Mouse (Mus musculus) intestine, embryonic 15.5 days (tissue): ENCODE measurements around the gene BC061212. TPM values are rescaled to one million over a fixed set of nuclear protein-coding genes. Genes with fewer than 3 reads are reported as not detected.
"Not testable (repeated sequence)": the region's sequence is repeated elsewhere in the genome, so short reads cannot be mapped to it uniquely, and the experiment has no call there.

Experiments used
- ATAC-seq: fragments of 200-750 bp; cut with Nextera tagmentation; 2 replicates; pipeline ENCODE4 v1.8.0; 2017; ENCODE audit warnings: moderate TSS enrichment, moderate library complexity
- H3K27ac ChIP-seq: fragments of 300-500 bp; sonication (generic); 2 replicates; pipeline ENCODE4 v1.5.1; 2015; ENCODE audit warnings: mild to moderate bottlenecking, inconsistent platforms
- H3K27me3 ChIP-seq: fragments of 300-500 bp; sonication (generic); replicated peaks from 2 replicates; pipeline ENCODE4 v1.6.1; 2015; ENCODE audit warnings: inconsistent platforms
- H3K36me3 ChIP-seq: fragments of 300-500 bp; sonication (generic); 2 replicates; pipeline ENCODE4 v1.6.1; 2015; ENCODE audit warnings: inconsistent platforms
- H3K4me1 ChIP-seq: fragments of 300-500 bp; sonication (generic); replicated peaks from 2 replicates; pipeline ENCODE4 v1.6.1; 2015; ENCODE audit warnings: inconsistent platforms
- H3K4me2 ChIP-seq: fragments of 300-500 bp; sonication (generic); replicated peaks from 2 replicates; pipeline ENCODE4 v1.6.1; 2015; ENCODE audit warnings: mild to moderate bottlenecking, inconsistent platforms
- H3K4me3 ChIP-seq: fragments of 300-500 bp; sonication (generic); replicated peaks from 2 replicates; pipeline ENCODE4 v1.5.1; 2015; ENCODE audit warnings: inconsistent platforms
- H3K9ac ChIP-seq: fragments of 300-500 bp; sonication (generic); 2 replicates; pipeline ENCODE4 v1.6.1; 2015; ENCODE audit warnings: inconsistent platforms
- H3K9me3 ChIP-seq: fragments of 300-500 bp; sonication (generic); 2 replicates; pipeline ENCODE4 v1.6.1; 2016; ENCODE audit warnings: inconsistent platforms
- WGBS: fragments of 180-500 bp; shearing (Covaris S2); methylation state at CpG from one replicate; pipeline ENCODE4 v1.1.7; 2015; 5-methylcytosine and 5-hydroxymethylcytosine counted together
- polyA plus RNA-seq: library from polyadenylated mRNA; unstranded; fragments of >200 nt; fragmentation: Nextera tagmentation; extraction: Ambion mirVana; gene quantifications from 2 replicates; pipeline ENCODE4 v1.2.1, GENCODE M21; 2015

The BC061212 gene
- not detected in 2 replicates for polyA plus RNA-seq

DNA sequence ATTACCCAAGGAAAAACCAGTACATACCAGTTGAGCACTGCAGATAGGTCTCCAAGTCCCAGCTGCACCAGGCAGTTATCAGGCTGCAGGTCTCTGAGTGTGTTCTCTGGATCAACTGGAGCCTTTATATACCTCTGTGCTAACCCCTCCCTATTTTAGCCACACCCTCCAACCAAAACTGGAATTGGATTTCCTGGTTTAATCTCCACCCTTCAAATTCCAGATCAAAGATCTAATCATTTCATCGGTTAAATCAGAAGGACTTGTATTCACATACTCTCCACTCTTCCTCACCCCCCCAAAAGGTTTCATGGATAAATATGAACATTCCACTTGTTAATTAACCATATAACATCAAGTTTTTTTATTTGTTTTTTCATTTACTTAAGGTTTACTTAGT, at the start of gene BC061212:
Gene BC061212, minus strand, starts transcription at position 101 of the 400 bp plus-strand sequence.
- H3K4me2 ChIP-seq, H3K27me3 ChIP-seq, H3K4me1 ChIP-seq, H3K4me3 ChIP-seq, H3K9ac ChIP-seq, H3K36me3 ChIP-seq, ATAC-seq, H3K9me3 ChIP-seq, H3K27ac ChIP-seq: not testable (repeated sequence)
- no CpG with 5 or more reads among the region's 1 CpGs for WGBS

DNA sequence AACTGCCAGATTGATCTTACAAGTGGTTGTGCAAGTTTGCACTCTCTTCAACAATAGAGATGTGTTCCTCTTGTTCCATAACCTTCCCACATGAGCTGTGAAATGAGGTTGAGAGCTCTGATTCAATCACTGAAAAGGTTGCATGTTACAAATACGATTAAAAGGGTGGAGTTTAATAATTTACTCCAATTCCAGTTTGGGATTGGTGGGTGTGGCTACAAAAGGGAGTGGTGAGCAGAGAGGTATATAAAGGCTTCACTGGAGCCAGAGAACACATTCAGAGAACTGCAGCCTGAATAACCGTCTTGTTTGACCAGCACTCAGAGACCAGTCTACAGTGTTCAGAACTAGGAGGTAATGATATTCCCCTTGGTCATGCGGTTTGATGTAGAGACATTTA, 5.7 kb upstream of the BC061212 start, which contains the start of gene Gm6351:
Gene Gm6351, plus strand, starts transcription at position 301 of the 400 bp plus-strand sequence.
- not testable (repeated sequence) for H3K27me3 ChIP-seq, H3K9me3 ChIP-seq, H3K4me2 ChIP-seq, H3K27ac ChIP-seq, H3K9ac ChIP-seq, H3K4me3 ChIP-seq, H3K4me1 ChIP-seq, ATAC-seq, H3K36me3 ChIP-seq
- WGBS = no CpG with 5 or more reads among the region's 3 CpGs

Other genes starting within 250 kb of the BC061212 start
- gene Gm7792, start 226.8 kb downstream of the BC061212 start, polyA plus RNA-seq = not detected in 2 replicates
- gene Gm16429, start 141.5 kb downstream of the BC061212 start, polyA plus RNA-seq = not detected in 2 replicates
- not detected in 2 replicates for gene Gm6351, start 5.8 kb upstream of the BC061212 start, polyA plus RNA-seq
- gene Gm3106, start 147.5 kb upstream of the BC061212 start, polyA plus RNA-seq = not detected in 2 replicates
- not detected in 2 replicates for gene A430089I19Rik, start 236.3 kb upstream of the BC061212 start, polyA plus RNA-seq
- gene Gm6502, start 243.9 kb upstream of the BC061212 start, polyA plus RNA-seq = not detected in 2 replicates